Mouse (Mus musculus): ENCODE results near the gene Prkn. TPM values are rescaled to one million over a fixed set of nuclear protein-coding genes. Genes with fewer than 3 reads are reported as not detected.

Gene Prkn
- polyA plus RNA-seq, 1 experiment from 2014 or later, result 2.3 TPM

GRCm38 (mm10) chr17:12066054-12066453 lies 1225.9 kb downstream of the Prkn start:
- Histone ChIP-seq H3K4me3 (ENCODE audit: low read depth, low read length) (no peak overlapping the region), H3K4me2 (replicated peaks; ENCODE audit: low read depth) (no peak overlapping the region), H3K27me3 (ENCODE audit: control insufficient read depth, insufficient read depth, low read length) (no peaks in the 10 kb centered on the region), H3K9me3 (ENCODE audit: control insufficient read depth, low read length) (no peaks in the 10 kb centered on the region), H3K4me1 (replicated peaks; ENCODE audit: control insufficient read depth, insufficient read depth) (no peaks in the 10 kb centered on the region), H3K9ac (ENCODE audit: low read length) (no peak overlapping the region), H3K27ac (replicated peaks) (no peak overlapping the region), H3K36me3 (ENCODE audit: control insufficient read depth, insufficient read depth, low read length) (no peaks in the 10 kb centered on the region)
- ATAC-seq (ENCODE audit: low FRiP score, low TSS enrichment) (no peak), DNase-seq (ENCODE audit: low spot score) (no peak)
- no peak for TF ChIP-seq EP300 (optimal IDR thresholded peaks at IDR 0.05)
- no peak for TF ChIP-seq CTCF (IDR thresholded peaks at IDR 0.05; ENCODE audit: low read depth)
- WGBS, result 78% methylated on average over 10 of the region's 10 CpGs

- no peak for DNase-seq (ENCODE audit: low spot score)
- no peak for ATAC-seq (ENCODE audit: low FRiP score, low TSS enrichment)
- TF ChIP-seq CTCF (IDR thresholded peaks at IDR 0.05; ENCODE audit: low read depth) (no peak), EP300 (optimal IDR thresholded peaks at IDR 0.05) (no peak)
- no peak overlapping the region for H3K27ac ChIP-seq (replicated peaks)
- H3K4me3 ChIP-seq (ENCODE audit: low read depth, low read length), result no peak overlapping the region
- no peaks in the 10 kb centered on the region for H3K27me3 ChIP-seq (ENCODE audit: control insufficient read depth, insufficient read depth, low read length)
- no peak overlapping the region for H3K9ac ChIP-seq (ENCODE audit: low read length)
- 72% methylated on average over 2 of the region's 2 CpGs for WGBS
- no peaks in the 10 kb centered on the region for H3K4me1 ChIP-seq (replicated peaks; ENCODE audit: control insufficient read depth, insufficient read depth)
- H3K36me3 ChIP-seq (ENCODE audit: control insufficient read depth, insufficient read depth, low read length), result no peaks in the 10 kb centered on the region
- no peaks in the 10 kb centered on the region for H3K9me3 ChIP-seq (ENCODE audit: control insufficient read depth, low read length)
- no peak overlapping the region for H3K4me2 ChIP-seq (replicated peaks; ENCODE audit: low read depth)
Measured at GRCm38 (mm10) chr17:12076816-12077215, 1236.6 kb downstream of the Prkn start.

- Histone ChIP-seq H3K4me2 (replicated peaks; ENCODE audit: low read depth) (no peak overlapping the region), H3K9ac (ENCODE audit: low read length) (no peak overlapping the region), H3K4me1 (replicated peaks; ENCODE audit: control insufficient read depth, insufficient read depth) (no peaks in the 10 kb centered on the region), H3K9me3 (ENCODE audit: control insufficient read depth, low read length) (no peaks in the 10 kb centered on the region), H3K36me3 (ENCODE audit: control insufficient read depth, insufficient read depth, low read length) (no peaks in the 10 kb centered on the region), H3K4me3 (ENCODE audit: low read depth, low read length) (no peak overlapping the region), H3K27me3 (ENCODE audit: control insufficient read depth, insufficient read depth, low read length) (no peaks in the 10 kb centered on the region), H3K27ac (replicated peaks) (no peak overlapping the region)
- ATAC-seq (ENCODE audit: low FRiP score, low TSS enrichment) (peak; percentile 63; the same call in 1 of the 2 replicates), DNase-seq (ENCODE audit: low spot score) (peak; percentile 60)
- 25% methylated on average over 20 of the region's 20 CpGs for WGBS
- no peak for TF ChIP-seq CTCF (IDR thresholded peaks at IDR 0.05; ENCODE audit: low read depth)
- no peak for TF ChIP-seq EP300 (optimal IDR thresholded peaks at IDR 0.05)
Measured at GRCm38 (mm10) chr17:12080656-12081495, 1240.7 kb downstream of the Prkn start.

GRCm38 (mm10) chr17:12082201-12082600 lies 1242.0 kb downstream of the Prkn start:
- no peak for TF ChIP-seq CTCF (IDR thresholded peaks at IDR 0.05; ENCODE audit: low read depth)
- no peak for TF ChIP-seq EP300 (optimal IDR thresholded peaks at IDR 0.05)
- no peak overlapping the region for H3K4me2 ChIP-seq (replicated peaks; ENCODE audit: low read depth)
- H3K36me3 ChIP-seq (ENCODE audit: control insufficient read depth, insufficient read depth, low read length), result no peaks in the 10 kb centered on the region
- H3K4me1 ChIP-seq (replicated peaks; ENCODE audit: control insufficient read depth, insufficient read depth), result no peaks in the 10 kb centered on the region
- no peak overlapping the region for H3K9ac ChIP-seq (ENCODE audit: low read length)
- H3K9me3 ChIP-seq (ENCODE audit: control insufficient read depth, low read length), result no peaks in the 10 kb centered on the region
- no peak overlapping the region for H3K27ac ChIP-seq (replicated peaks)
- DNase-seq (ENCODE audit: low spot score) (no peak), ATAC-seq (ENCODE audit: low FRiP score, low TSS enrichment) (no peak)
- no peak overlapping the region for H3K4me3 ChIP-seq (ENCODE audit: low read depth, low read length)
- H3K27me3 ChIP-seq (ENCODE audit: control insufficient read depth, insufficient read depth, low read length), result no peaks in the 10 kb centered on the region
- WGBS, result 88% methylated on average over 5 of the region's 5 CpGs

- WGBS, result 65% methylated on average over 5 of the region's 5 CpGs
Measured at GRCm38 (mm10) chr17:12090261-12090927, 1250.2 kb downstream of the Prkn start.

More at GRCm38 (mm10) chr17:12090261-12090927, 1250.2 kb downstream of the Prkn start:
- DNase-seq (ENCODE audit: low spot score) (no peak), ATAC-seq (ENCODE audit: low FRiP score, low TSS enrichment) (no peak)
- H3K4me3 ChIP-seq (ENCODE audit: low read depth, low read length), result no peak overlapping the region
- H3K27me3 ChIP-seq (ENCODE audit: control insufficient read depth, insufficient read depth, low read length), result no peaks in the 10 kb centered on the region
- TF ChIP-seq CTCF (IDR thresholded peaks at IDR 0.05; ENCODE audit: low read depth) (no peak), EP300 (optimal IDR thresholded peaks at IDR 0.05) (no peak)
- no peaks in the 10 kb centered on the region for H3K4me1 ChIP-seq (replicated peaks; ENCODE audit: control insufficient read depth, insufficient read depth)
- H3K9ac ChIP-seq (ENCODE audit: low read length), result no peak overlapping the region
- no peak overlapping the region for H3K4me2 ChIP-seq (replicated peaks; ENCODE audit: low read depth)
- no peaks in the 10 kb centered on the region for H3K36me3 ChIP-seq (ENCODE audit: control insufficient read depth, insufficient read depth, low read length)
- H3K9me3 ChIP-seq (ENCODE audit: control insufficient read depth, low read length), result no peaks in the 10 kb centered on the region
- H3K27ac ChIP-seq (replicated peaks), result no peak overlapping the region
